Mouse (Mus musculus) hindbrain, embryonic 13.5 days (tissue): ENCODE measurements at regions not wholly inside any gene's neighbourhood (a gene's known extent, or its start where the extent isn't known, plus 50 kb on each side); places are given as distances from the start of the nearest gene placed in this dataset.

Source experiments
- ATAC-seq: fragments of 200-750 bp; cut with Nextera tagmentation; 2 replicates; pipeline ENCODE4 v1.8.0; 2017; ENCODE audit warnings: moderate TSS enrichment; ENCODE audit not compliant: low FRiP score
- H3K27ac ChIP-seq: fragments of 300-500 bp; sonication (generic); 2 replicates; pipeline ENCODE4 v1.5.1; 2015; ENCODE audit warnings: inconsistent platforms, mild to moderate bottlenecking, moderate library complexity
- H3K27me3 ChIP-seq: fragments of 300-500 bp; sonication (generic); 2 replicates; pipeline ENCODE4 v1.6.1; 2015; ENCODE audit warnings: mild to moderate bottlenecking, inconsistent platforms
- H3K36me3 ChIP-seq: fragments of 300-500 bp; sonication (generic); 2 replicates; pipeline ENCODE4 v1.6.1; 2015; ENCODE audit warnings: mild to moderate bottlenecking, inconsistent platforms
- H3K4me1 ChIP-seq: fragments of 300-500 bp; sonication (generic); replicated peaks from 2 replicates; pipeline ENCODE4 v1.6.1; 2015; ENCODE audit warnings: inconsistent platforms
- H3K4me2 ChIP-seq: fragments of 300-500 bp; sonication (generic); 2 replicates; pipeline ENCODE4 v1.6.1; 2015; ENCODE audit warnings: inconsistent platforms, mild to moderate bottlenecking, moderate library complexity
- H3K4me3 ChIP-seq: fragments of 300-500 bp; sonication (generic); 2 replicates; pipeline ENCODE4 v1.5.1; 2015; ENCODE audit warnings: mild to moderate bottlenecking, inconsistent platforms
- H3K9ac ChIP-seq: fragments of 300-500 bp; sonication (generic); 2 replicates; pipeline ENCODE4 v1.6.1; 2015; ENCODE audit warnings: mild to moderate bottlenecking, inconsistent platforms
- H3K9me3 ChIP-seq: fragments of 300-500 bp; sonication (generic); 2 replicates; pipeline ENCODE4 v1.6.1; 2016; ENCODE audit warnings: inconsistent platforms
- WGBS: fragments of 180-500 bp; shearing (Covaris S2); methylation state at CpG from one replicate; pipeline ENCODE4 v1.1.7; 2015; 5-methylcytosine and 5-hydroxymethylcytosine counted together

DNA sequence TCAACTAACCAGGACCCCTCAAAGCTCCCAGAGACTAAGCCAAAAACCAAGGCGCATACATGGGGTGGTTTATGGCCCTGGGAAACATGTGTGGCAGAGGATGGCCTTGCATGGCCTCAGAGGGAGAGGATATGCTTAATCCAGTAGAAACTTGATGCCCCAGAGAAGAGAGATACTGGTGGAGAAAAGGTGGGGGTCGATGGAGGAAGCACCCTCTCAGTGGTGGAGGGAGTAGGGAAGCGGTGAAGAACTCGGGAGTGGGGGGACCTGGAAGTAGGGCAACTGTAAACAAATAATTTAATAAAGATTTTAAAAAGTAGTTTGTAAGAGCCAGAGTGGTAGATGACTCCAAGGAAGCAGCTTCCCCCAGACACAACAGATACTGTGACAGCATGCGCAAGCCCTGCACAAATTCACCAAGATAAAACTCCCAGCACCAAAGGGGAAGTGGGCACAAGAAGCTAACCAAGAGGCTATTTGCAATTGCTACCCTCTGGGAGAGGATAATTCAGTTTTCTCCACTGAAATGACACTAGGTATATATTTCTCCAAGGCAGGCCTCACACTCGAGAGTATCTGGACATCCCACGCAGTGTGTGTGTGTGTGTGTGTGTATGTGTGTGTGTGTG, 50.7 kb upstream of the Gpr141 start:
- Histone ChIP-seq H3K27ac (no peak overlapping the region), H3K4me1 (no peaks in the 10 kb centered on the region), H3K4me2 (no peak overlapping the region), H3K9me3 (no peaks in the 10 kb centered on the region), H3K36me3 (no peaks in the 10 kb centered on the region), H3K9ac (no peak overlapping the region), H3K4me3 (no peak overlapping the region), H3K27me3 (no peaks in the 10 kb centered on the region)
- 90% methylated on average over 7 of the region's 7 CpGs for WGBS
- ATAC-seq, result no peak
